Mouse (Mus musculus) testis, adult 2 months (tissue): ENCODE results near the gene Nfe2l1. TPM values are rescaled to one million over a fixed set of nuclear protein-coding genes. Genes with fewer than 3 reads are reported as not detected.
"Not testable (repeated sequence)": the region's sequence is repeated elsewhere in the genome, so short reads cannot be mapped to it uniquely, and the experiment has no call there.

Source experiments
- H3K27ac ChIP-seq: fragments of 200-500 bp; 2 replicates; pipeline ENCODE4 v1.5.1; 2012; ENCODE audit warnings: low read depth, low read length; ENCODE audit not compliant: control insufficient read depth, insufficient read depth
- H3K27me3 ChIP-seq: fragments of 200-500 bp; 2 replicates; pipeline ENCODE4 v1.6.1; 2012; ENCODE audit warnings: mild to moderate bottlenecking, low read length, moderate library complexity; ENCODE audit not compliant: control insufficient read depth, insufficient read depth
- H3K36me3 ChIP-seq: fragments of 200-500 bp; 2 replicates; pipeline ENCODE4 v1.6.1; 2012; ENCODE audit warnings: mild to moderate bottlenecking, low read length; ENCODE audit not compliant: control insufficient read depth, insufficient read depth
- H3K4me1 ChIP-seq: fragments of 200-500 bp; 2 replicates; pipeline ENCODE4 v1.6.1; 2012; ENCODE audit warnings: low read length; ENCODE audit not compliant: control insufficient read depth, insufficient read depth
- H3K4me3 ChIP-seq: fragments of 200-500 bp; 2 replicates; pipeline ENCODE4 v1.5.1; 2012; ENCODE audit warnings: low read depth, mild to moderate bottlenecking, low read length, moderate library complexity, mixed read lengths; ENCODE audit not compliant: control insufficient read depth
- CTCF ChIP-seq: fragments of 200-500 bp; IDR thresholded peaks from 2 replicates; pipeline ENCODE4 v1.5.1; 2012; ENCODE audit warnings: low read depth, mild to moderate bottlenecking, inconsistent platforms, low read length, moderate library complexity; ENCODE audit not compliant: control insufficient read depth, insufficient read depth, insufficient replicate concordance
- POLR2A ChIP-seq: fragments of 200-500 bp; IDR thresholded peaks from 2 replicates; pipeline ENCODE4 v1.6.1; 2012; ENCODE audit warnings: low read depth, mild to moderate bottlenecking, inconsistent platforms, low read length, moderate library complexity; ENCODE audit not compliant: control insufficient read depth
- polyA plus RNA-seq: library from polyadenylated mRNA; depleted of rRNA; stranded (reverse); fragments of >200 nt; gene quantifications from 2 replicates; pipeline ENCODE4 v1.2.3, GENCODE M21; 2012

The Nfe2l1 gene
- polyA plus RNA-seq, 1 experiment: 59.1 TPM

DNA sequence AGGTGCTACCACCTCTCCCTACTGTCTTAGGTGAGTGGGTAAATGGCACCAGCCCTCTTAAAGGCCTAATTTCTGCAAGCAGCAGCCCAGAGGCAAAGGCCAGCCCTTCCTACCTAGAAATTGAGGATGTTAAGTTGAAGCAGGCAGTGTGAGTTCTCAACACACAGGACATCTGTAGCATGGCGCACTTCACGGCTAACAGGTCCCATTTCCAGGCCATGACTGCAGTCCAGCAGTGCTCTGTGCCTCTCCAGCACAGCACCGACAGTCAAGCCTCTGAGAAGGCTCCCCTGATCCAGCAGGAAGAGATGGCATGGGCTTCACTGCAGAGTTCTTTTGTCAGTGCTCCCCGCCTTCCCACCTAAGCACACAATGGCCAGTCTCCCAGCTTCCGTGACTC is 12.8 kb downstream of the Nfe2l1 start:
- TF ChIP-seq CTCF (no peak), POLR2A (no peak)
- Histone ChIP-seq H3K4me1 (no peaks in the 10 kb centered on the region), H3K27me3 (no peaks in the 10 kb centered on the region)

DNA sequence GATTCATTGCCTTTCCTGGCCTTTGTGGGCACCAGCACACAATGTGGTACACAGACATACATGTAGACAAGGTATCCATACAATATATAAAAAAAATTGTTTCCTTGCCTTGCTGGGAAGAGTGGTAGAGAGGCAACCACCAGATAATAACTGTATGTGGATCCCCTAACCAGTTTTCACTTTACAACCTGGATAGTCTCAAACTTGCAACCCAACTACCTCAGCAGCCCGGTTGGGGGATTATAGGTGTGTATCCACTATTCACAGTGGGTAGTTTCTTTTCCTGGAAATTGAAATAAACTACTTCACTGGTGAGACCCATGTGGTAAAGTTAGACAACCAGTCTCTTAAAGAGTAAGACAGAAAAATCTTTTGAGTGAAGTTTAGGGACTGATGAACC is 13.3 kb downstream of the Nfe2l1 start:
- TF ChIP-seq CTCF (no peak), POLR2A (no peak)

More for the DNA sequence above, 12.8 kb downstream of the Nfe2l1 start:
- H3K4me3 ChIP-seq: no peak overlapping the region
- H3K36me3 ChIP-seq: peaks cover 9% of the 10 kb centered on the region
- no peak overlapping the region for H3K27ac ChIP-seq

GRCm38 (mm10) chr11:96815895-96816294 is 13.9 kb downstream of the Nfe2l1 start:
- Histone ChIP-seq H3K27me3 (no peaks in the 10 kb centered on the region), H3K36me3 (peaks cover 7% of the 10 kb centered on the region), H3K4me3 (no peak overlapping the region), H3K27ac (no peak overlapping the region), H3K4me1 (no peaks in the 10 kb centered on the region)
- TF ChIP-seq POLR2A (no peak), CTCF (no peak)

More for the DNA sequence above, 13.3 kb downstream of the Nfe2l1 start:
- peaks cover 9% of the 10 kb centered on the region for H3K36me3 ChIP-seq
- no peaks in the 10 kb centered on the region for H3K27me3 ChIP-seq
- no peak overlapping the region for H3K4me3 ChIP-seq
- H3K4me1 ChIP-seq: no peaks in the 10 kb centered on the region
- no peak overlapping the region for H3K27ac ChIP-seq

DNA sequence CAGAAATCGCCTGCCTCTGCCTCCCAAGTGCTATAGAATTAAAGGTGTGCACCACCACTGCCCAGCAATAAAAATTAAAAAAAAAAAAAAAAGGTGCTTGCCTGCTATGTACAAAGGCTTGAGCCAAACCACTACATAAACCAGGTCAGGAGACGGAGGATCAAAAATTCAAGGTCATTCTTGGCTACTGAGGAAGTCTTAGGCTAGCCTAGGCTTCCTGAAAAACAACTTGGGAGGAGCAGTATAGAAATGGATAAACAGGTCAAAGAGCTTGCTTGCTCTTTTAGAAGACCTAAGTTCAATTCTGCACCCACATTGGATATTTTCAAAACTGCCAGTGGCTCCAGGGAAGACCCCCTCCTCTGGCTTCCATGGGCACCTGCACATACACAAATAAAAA is 15.3 kb downstream of the Nfe2l1 start:
- H3K27ac ChIP-seq: no peak overlapping the region
- no peak for TF ChIP-seq POLR2A
- no peak for TF ChIP-seq CTCF
- no peak overlapping the region for H3K4me3 ChIP-seq
- no peaks in the 10 kb centered on the region for H3K4me1 ChIP-seq
- H3K27me3 ChIP-seq: no peaks in the 10 kb centered on the region
- H3K36me3 ChIP-seq: peaks cover 2% of the 10 kb centered on the region

DNA sequence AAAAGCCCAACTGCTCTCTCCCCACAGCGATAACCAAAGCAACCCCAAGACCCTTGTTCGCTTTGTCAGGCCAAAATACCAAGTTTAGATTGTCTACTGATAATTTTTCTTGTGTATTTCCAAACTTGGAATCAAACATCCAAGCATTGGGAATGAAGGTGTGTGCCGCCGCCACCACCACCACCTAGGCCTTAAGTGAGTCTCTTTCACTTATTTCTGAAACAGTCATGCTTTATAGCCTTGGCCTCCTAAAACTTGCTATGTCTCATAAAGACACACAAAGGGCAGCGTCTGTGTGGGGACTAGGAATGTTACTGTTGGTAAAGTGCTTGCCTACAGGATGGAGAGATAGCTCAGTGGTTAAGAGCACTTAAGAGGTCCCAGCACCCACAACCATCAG is 15.8 kb downstream of the Nfe2l1 start:
- no peaks in the 10 kb centered on the region for H3K4me1 ChIP-seq

GRCm38 (mm10) chr11:96813455-96813854 is 16.3 kb downstream of the Nfe2l1 start:
- TF ChIP-seq POLR2A (no peak), CTCF (no peak)
- Histone ChIP-seq H3K27me3 (no peaks in the 10 kb centered on the region), H3K4me3 (no peak overlapping the region), H3K27ac (no peak overlapping the region), H3K36me3 (no peaks in the 10 kb centered on the region; the same call in 1 of the 2 replicates), H3K4me1 (no peaks in the 10 kb centered on the region)

More for the DNA sequence above, 15.8 kb downstream of the Nfe2l1 start:
- H3K27ac ChIP-seq: no peak overlapping the region
- TF ChIP-seq POLR2A (no peak), CTCF (no peak)
- no peaks in the 10 kb centered on the region; the same call in 1 of the 2 replicates for H3K36me3 ChIP-seq
- H3K27me3 ChIP-seq: no peaks in the 10 kb centered on the region
- H3K4me3 ChIP-seq: no peak overlapping the region

DNA sequence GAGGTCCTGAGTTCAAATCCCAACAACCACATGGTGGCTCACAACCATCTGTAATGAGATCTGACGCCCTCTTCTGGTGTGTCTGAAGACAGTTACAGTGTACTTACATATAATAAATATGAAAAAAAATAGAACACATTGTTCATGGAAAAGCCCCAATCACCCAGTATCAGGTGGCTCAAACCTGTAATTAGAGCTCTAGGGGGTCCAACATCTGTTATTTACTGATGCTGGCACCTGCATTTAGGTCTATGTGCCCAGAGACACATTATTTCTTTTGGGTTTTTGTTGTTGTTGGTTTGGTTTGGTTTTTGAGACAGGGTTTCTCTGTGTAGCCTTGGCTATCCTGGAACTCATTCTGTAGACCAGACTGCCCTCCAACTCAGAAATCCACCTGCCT is 18.6 kb downstream of the Nfe2l1 start:
- not testable (repeated sequence) for H3K27me3 ChIP-seq, H3K27ac ChIP-seq, H3K4me3 ChIP-seq, H3K4me1 ChIP-seq, H3K36me3 ChIP-seq
